Mouse (Mus musculus) G1E (cell line): ENCODE measurements around the gene Xpo6. TPM values are rescaled to one million over a fixed set of nuclear protein-coding genes. Genes with fewer than 3 reads are reported as not detected.

Source experiments
- ATAC-seq: 2 replicates; pipeline ENCODE4 v1.8.0; 2016; ENCODE audit warnings: mild to moderate bottlenecking; ENCODE audit not compliant: insufficient number of reproducible peaks, poor library complexity, low FRiP score, severe bottlenecking; ENCODE audit errors: extremely low read depth
- DNase-seq: peaks from one replicate; pipeline ENCODE4 v3.0.0; 2012; ENCODE audit warnings: low spot score
- H3K27me3 ChIP-seq: 2 replicates; pipeline ENCODE4 v1.6.1; 2012; ENCODE audit warnings: mild to moderate bottlenecking, low read length, inconsistent platforms; ENCODE audit not compliant: insufficient read depth
- H3K36me3 ChIP-seq: replicated peaks from 2 replicates; pipeline ENCODE3; 2012; ENCODE audit warnings: mild to moderate bottlenecking, inconsistent platforms
- H3K4me1 ChIP-seq: 2 replicates; pipeline ENCODE4 v1.6.1; 2012; ENCODE audit warnings: low read depth, low read length, inconsistent platforms, mixed read lengths; ENCODE audit not compliant: insufficient read depth
- H3K4me3 ChIP-seq: 2 replicates; pipeline ENCODE4 v1.5.1; 2012; ENCODE audit warnings: low read depth, mild to moderate bottlenecking, inconsistent platforms, low read length, moderate library complexity, mixed read lengths
- H3K9me3 ChIP-seq: replicated peaks from 2 replicates; pipeline ENCODE4 v1.6.1; 2012; ENCODE audit warnings: inconsistent platforms
- CTCF ChIP-seq: IDR thresholded peaks from 2 replicates; pipeline ENCODE4 v1.5.1; 2012; ENCODE audit warnings: low read depth, low read length, inconsistent platforms, mixed read lengths
- GATA1 ChIP-seq: IDR thresholded peaks from 2 replicates; pipeline ENCODE4 v1.6.1; 2012; ENCODE audit warnings: borderline replicate concordance, low read length, inconsistent platforms, mixed read lengths
- GATA2 ChIP-seq: IDR thresholded peaks from 2 replicates; pipeline ENCODE4 v1.6.1; 2012; ENCODE audit warnings: low read depth, low read length, inconsistent platforms, borderline replicate concordance
- POLR2AphosphoS5 ChIP-seq: IDR thresholded peaks from 2 replicates; pipeline ENCODE4 v1.6.1; 2012; ENCODE audit warnings: low read depth, low read length, inconsistent platforms; ENCODE audit not compliant: insufficient replicate concordance
- TAL1 ChIP-seq: conservative IDR thresholded peaks from 2 replicates; pipeline ENCODE4 v1.6.1; 2012; ENCODE audit warnings: low read depth, low read length, inconsistent platforms, mixed read lengths
- polyA plus RNA-seq: library from polyadenylated mRNA; stranded (reverse); fragments of >175 nt; gene quantifications from 2 replicates; pipeline ENCODE4 v1.2.3, GENCODE M21; 2012
- total RNA-seq, 2 experiments: library from RNA; stranded (forward) in 1 of 2; stranded (reverse) in 1 of 2; fragments of 200-1000 nt in 1 of 2; fragments of >200 nt in 1 of 2; fragmentation: Nextera tagmentation in 1 of 2; gene quantifications; 2 replicates each; pipeline ENCODE4 v1.2.3; 2014 to 2017

Xpo6 gene
- total and polyA plus RNA-seq, 3 experiments: 50.0 to 242 (median 180) TPM

GRCm38 (mm10) chr7:126099835-126100234 lies 100.5 kb downstream of the Xpo6 start:
- Histone ChIP-seq H3K4me1 (no peaks in the 10 kb centered on the region), H3K27me3 (no peaks in the 10 kb centered on the region), H3K9me3 (no peaks in the 10 kb centered on the region), H3K4me3 (no peak overlapping the region), H3K36me3 (peaks cover 90% of the 10 kb centered on the region)
- TF ChIP-seq TAL1 (no peak), POLR2AphosphoS5 (no peak), GATA1 (no peak), GATA2 (no peak), CTCF (no peak)
- DNase-seq (no peak), ATAC-seq (no peak)

DNA sequence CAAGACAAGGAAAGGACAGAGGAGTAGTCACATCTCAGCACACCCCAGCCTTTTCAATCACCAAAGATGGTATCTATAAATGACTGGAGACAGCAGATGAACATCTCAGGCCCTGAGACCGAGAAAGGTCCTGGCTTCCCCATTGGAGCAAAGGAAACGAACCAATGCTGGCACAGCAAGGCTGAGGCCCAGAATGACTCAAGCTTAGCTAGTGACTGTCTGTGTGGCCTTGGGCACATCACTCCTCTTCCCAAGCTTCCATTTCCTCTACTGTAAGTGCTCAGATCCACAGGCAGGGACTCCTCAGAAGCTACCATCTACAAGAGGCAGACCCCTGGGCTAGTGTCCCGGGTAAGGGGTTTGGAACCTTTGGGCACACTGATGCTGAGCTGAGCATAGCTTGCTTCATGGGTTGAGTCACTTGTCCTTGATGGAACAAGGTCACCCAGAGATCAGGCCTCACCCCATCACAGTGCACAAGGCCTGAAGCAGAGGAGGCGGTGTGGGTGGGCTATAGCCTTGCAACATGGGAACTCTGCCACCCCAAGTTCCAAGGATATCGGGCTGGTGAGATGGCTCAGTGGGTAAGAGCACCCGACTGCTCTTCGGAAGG lies 101.0 kb downstream of the Xpo6 start:
- peaks cover 84% of the 10 kb centered on the region for H3K36me3 ChIP-seq
- no peak for ATAC-seq
- no peaks in the 10 kb centered on the region for H3K27me3 ChIP-seq
- DNase-seq: no peak
- H3K9me3 ChIP-seq: no peaks in the 10 kb centered on the region
- no peaks in the 10 kb centered on the region for H3K4me1 ChIP-seq
- TF ChIP-seq CTCF (no peak), TAL1 (no peak), GATA2 (no peak), POLR2AphosphoS5 (no peak), GATA1 (no peak)
- H3K4me3 ChIP-seq: no peak overlapping the region

GRCm38 (mm10) chr7:126097219-126097915 lies 102.9 kb downstream of the Xpo6 start:
- TF ChIP-seq TAL1: no peak
- TF ChIP-seq GATA1: no peak
- TF ChIP-seq CTCF: no peak
- no peak for TF ChIP-seq GATA2
- TF ChIP-seq POLR2AphosphoS5: no peak
- peaks cover 65% of the 10 kb centered on the region for H3K36me3 ChIP-seq
- ATAC-seq (no peak), DNase-seq (no peak)
- no peaks in the 10 kb centered on the region for H3K9me3 ChIP-seq
- no peak overlapping the region for H3K4me3 ChIP-seq
- H3K4me1 ChIP-seq: peaks cover 2% of the 10 kb centered on the region; the same call in 1 of the 2 replicates
- peaks cover 8% of the 10 kb centered on the region for H3K27me3 ChIP-seq

- TF ChIP-seq GATA2: no peak
- no peak for TF ChIP-seq POLR2AphosphoS5
- no peak for TF ChIP-seq CTCF
- no peak for TF ChIP-seq TAL1
- TF ChIP-seq GATA1: no peak
- Histone ChIP-seq H3K27me3 (peaks cover 8% of the 10 kb centered on the region), H3K4me3 (no peak overlapping the region), H3K9me3 (no peaks in the 10 kb centered on the region), H3K36me3 (peaks cover 57% of the 10 kb centered on the region), H3K4me1 (peaks cover 2% of the 10 kb centered on the region; the same call in 1 of the 2 replicates)
- DNase-seq (no peak), ATAC-seq (no peak)
Measured at GRCm38 (mm10) chr7:126096596-126096995, 103.7 kb downstream of the Xpo6 start.

- ATAC-seq: no peak
Measured at GRCm38 (mm10) chr7:126094738-126095137, 105.6 kb downstream of the Xpo6 start.

GRCm38 (mm10) chr7:126093162-126093561 lies 107.1 kb downstream of the Xpo6 start:
- Histone ChIP-seq H3K36me3 (peaks cover 24% of the 10 kb centered on the region), H3K9me3 (peaks cover 3% of the 10 kb centered on the region), H3K27me3 (peaks cover 18% of the 10 kb centered on the region), H3K4me3 (no peak overlapping the region), H3K4me1 (peaks cover 2% of the 10 kb centered on the region; the same call in 1 of the 2 replicates)
- TF ChIP-seq CTCF (no peak), TAL1 (no peak), POLR2AphosphoS5 (no peak), GATA1 (no peak), GATA2 (no peak)
- ATAC-seq: no peak
- DNase-seq: no peak

More at GRCm38 (mm10) chr7:126094738-126095137, 105.6 kb downstream of the Xpo6 start:
- H3K4me1 ChIP-seq: peaks cover 2% of the 10 kb centered on the region; the same call in 1 of the 2 replicates
- H3K4me3 ChIP-seq: no peak overlapping the region
- peaks cover 39% of the 10 kb centered on the region for H3K36me3 ChIP-seq
- no peak for DNase-seq
- peaks cover 18% of the 10 kb centered on the region for H3K27me3 ChIP-seq
- TF ChIP-seq TAL1 (no peak), CTCF (no peak), GATA1 (no peak), POLR2AphosphoS5 (no peak), GATA2 (no peak)
- H3K9me3 ChIP-seq: peaks cover 3% of the 10 kb centered on the region
